Mouse (Mus musculus): ENCODE data around the gene Ifi27l2a. TPM values are rescaled to one million over a fixed set of nuclear protein-coding genes. Genes with fewer than 3 reads are reported as not detected.
A peak's percentile ranks its signal among the peaks of the same experiment; 100 is the strongest.

Gene Ifi27l2a
- total RNA-seq, 2 experiments from 2014 or later, result 15.6 to 16.8 TPM

- DNase-seq, result no peak
These were observed 16.8 kb downstream of the Ifi27l2a start for GRCm38 (mm10) chr12:103426710-103427109.

GRCm38 (mm10) chr12:103425729-103426470, 17.6 kb downstream of the Ifi27l2a start, which contains the start of gene Ddx24:
Gene Ddx24 (minus strand): TSS chr12:103425830.
- peak; percentile 97 for DNase-seq

GRCm38 (mm10) chr12:103425016-103425728, 18.3 kb downstream of the Ifi27l2a start:
- DNase-seq, result no peak

- DNase-seq, result no peak
These were observed 35.3 kb downstream of the Ifi27l2a start for GRCm38 (mm10) chr12:103408144-103408543.

- no peak for DNase-seq
These were observed 35.8 kb downstream of the Ifi27l2a start, which contains the start of gene 9330161L09Rik for GRCm38 (mm10) chr12:103407720-103408119. Gene 9330161L09Rik (minus strand): TSS chr12:103407820.

GRCm38 (mm10) chr12:103404131-103404530, 39.3 kb downstream of the Ifi27l2a start:
- no peak for DNase-seq

- DNase-seq, result no peak
These were observed 46.7 kb downstream of the Ifi27l2a start for GRCm38 (mm10) chr12:103396751-103397150.

- DNase-seq, result no peak
These were observed 47.8 kb downstream of the Ifi27l2a start for GRCm38 (mm10) chr12:103395486-103396275.

GRCm38 (mm10) chr12:103393528-103393927, 50.0 kb downstream of the Ifi27l2a start:
- no peak for DNase-seq

Other genes with a start within 250 kb of the Ifi27l2a start
- gene Prima1, start 201.5 kb downstream of the Ifi27l2a start, total RNA-seq (2021), result 1 to 10 TPM; 2.9 to 3.2 TPM
- gene Fam181a, start 132.7 kb downstream of the Ifi27l2a start, total RNA-seq (2021), result not detected
- 10 to 100 TPM in 1 of 2 experiments, 1 to 10 TPM in 1; 5.5 to 20.3 TPM for gene Asb2, start 87.7 kb downstream of the Ifi27l2a start, total RNA-seq (2021)
- gene Otub2, start 55.0 kb downstream of the Ifi27l2a start, total RNA-seq (2021), result 1 to 10 TPM; 3.6 to 4.4 TPM
- gene 9330161L09Rik, start 35.9 kb downstream of the Ifi27l2a start, total RNA-seq (2021), result 1 to 10 TPM in 1 of 2 experiments, under 1 TPM in 1; 0.99 to 1.3 TPM
- gene Ddx24, start 17.9 kb downstream of the Ifi27l2a start, total RNA-seq (2021), result 10 to 100 TPM; 94.4 to 99.7 TPM
- gene Ifi27, start 9.5 kb downstream of the Ifi27l2a start, total RNA-seq (2021), result 1,000 to 10,000 TPM; 1,092 to 1,163 TPM
- gene Ifi27l2b, start 13.5 kb upstream of the Ifi27l2a start, total RNA-seq (2021), result not detected
- 1 to 10 TPM; 2.3 to 3.2 TPM for gene Ppp4r4, start 88.6 kb upstream of the Ifi27l2a start, total RNA-seq (2021)
- gene Serpina10, start 187.8 kb upstream of the Ifi27l2a start, total RNA-seq (2021), result 10 to 100 TPM; 11.9 to 22.2 TPM
- 10 to 100 TPM; 12.2 to 21.7 TPM for gene Serpina6, start 213.5 kb upstream of the Ifi27l2a start, total RNA-seq (2021)
- gene Serpina16, start 232.5 kb upstream of the Ifi27l2a start, total RNA-seq (2021), result not detected

All from adrenal gland, postnatal 10 days (tissue).